Mouse (Mus musculus) E14TG2a.4 (cell line): Measurements from ENCODE around the gene Alpk3.

Source experiments
- CTCF ChIP-seq: conservative IDR thresholded peaks from 2 replicates; pipeline ENCODE4 v1.5.1; 2014; ENCODE audit warnings: low read length
- NANOG ChIP-seq: IDR thresholded peaks from 2 replicates; pipeline ENCODE4 v1.6.1; 2014; ENCODE audit warnings: borderline replicate concordance, low read length, mixed read lengths

- TF ChIP-seq CTCF (no peak), NANOG (no peak)
Measured at GRCm38 (mm10) chr7:81025751-81026150, 31.6 kb upstream of the Alpk3 start.
